Mouse (Mus musculus) cerebellum, adult 2 months (tissue): Measurements from ENCODE around the gene Bak1. TPM values are rescaled to one million over a fixed set of nuclear protein-coding genes. Genes with fewer than 3 reads are reported as not detected.

Experiments
- DNase-seq, 2 experiments: peaks; one replicate each; pipeline ENCODE4 v3.0.0; 2021
- H3K27ac ChIP-seq: fragments of 200-500 bp; 2 replicates; pipeline ENCODE4 v1.5.1; 2012; ENCODE audit warnings: low read length, control low read depth, inconsistent platforms; ENCODE audit not compliant: insufficient read depth
- H3K27me3 ChIP-seq: fragments of 200-500 bp; 2 replicates; pipeline ENCODE4 v1.6.1; 2012; ENCODE audit warnings: inconsistent platforms, mild to moderate bottlenecking, low read length, moderate library complexity; ENCODE audit not compliant: control insufficient read depth, insufficient read depth
- H3K4me1 ChIP-seq: fragments of 200-500 bp; 2 replicates; pipeline ENCODE4 v1.6.1; 2011; ENCODE audit warnings: low read length; ENCODE audit not compliant: control insufficient read depth, insufficient read depth
- H3K4me3 ChIP-seq: fragments of 200-500 bp; replicated peaks from 2 replicates; pipeline ENCODE3; 2011; ENCODE audit warnings: mild to moderate bottlenecking, low read depth, low read length, control low read depth; ENCODE audit not compliant: insufficient read depth
- CTCF ChIP-seq: fragments of 200-500 bp; IDR thresholded peaks from 2 replicates; pipeline ENCODE4 v1.5.1; 2011; ENCODE audit warnings: low read depth, mild to moderate bottlenecking, control low read depth, low read length, moderate library complexity, borderline replicate concordance; ENCODE audit not compliant: insufficient read depth
- POLR2A ChIP-seq: fragments of 200-500 bp; IDR thresholded peaks from 2 replicates; pipeline ENCODE4 v1.6.1; 2011; ENCODE audit warnings: low read length, control low read depth, borderline replicate concordance; ENCODE audit not compliant: insufficient read depth
- WGBS: fragments of 180-500 bp; shearing (Covaris S2); methylation state at CpG from one replicate; pipeline ENCODE4 v1.1.7; 2018; 5-methylcytosine and 5-hydroxymethylcytosine counted together
- polyA plus RNA-seq: library from polyadenylated mRNA; depleted of rRNA; stranded (reverse); fragments of >200 nt; gene quantifications from 2 replicates; pipeline ENCODE4 v1.2.3, GENCODE M21; 2012

Bak1 gene
- polyA plus RNA-seq, 1 experiment, result 19.0 TPM

DNA sequence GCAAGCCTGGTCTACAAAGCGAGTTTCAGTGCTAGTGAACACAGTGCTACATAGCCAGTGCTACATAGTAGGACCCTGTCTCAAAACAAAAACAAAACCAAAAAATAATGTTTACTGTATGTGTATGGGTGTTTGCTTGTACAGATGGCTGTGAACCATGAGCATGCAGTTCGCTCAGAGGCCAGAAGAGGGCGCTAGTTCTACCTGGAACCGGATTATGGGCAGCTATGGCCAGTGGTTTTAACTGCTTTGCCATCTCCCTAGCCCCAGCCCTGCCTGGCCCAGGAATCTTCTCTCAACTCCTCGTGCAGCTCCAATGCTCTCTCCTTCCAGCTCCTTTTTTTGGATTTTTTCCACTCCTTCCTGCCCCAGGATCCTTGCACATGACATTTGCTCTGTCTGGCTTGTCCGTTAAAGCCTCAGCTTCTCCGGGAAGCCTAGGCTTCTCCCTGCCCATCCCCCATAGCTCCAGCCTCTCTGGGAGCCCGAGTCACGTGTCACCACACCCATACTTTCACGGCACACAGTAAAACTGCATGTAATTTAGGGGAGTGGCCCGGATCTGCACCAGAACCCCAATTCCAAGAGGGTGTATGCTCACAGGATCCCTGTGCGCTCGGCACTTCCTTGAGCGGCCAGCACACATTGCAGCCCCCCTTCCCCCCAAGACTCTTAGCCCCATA is 19.1 kb upstream of the Bak1 start:
- 80% methylated on average over 14 of the region's 14 CpGs for WGBS
- Histone ChIP-seq H3K4me3 (no peak overlapping the region), H3K27ac (no peak overlapping the region), H3K27me3 (no peaks in the 10 kb centered on the region; the same call in 1 of the 2 replicates), H3K4me1 (peaks cover 3% of the 10 kb centered on the region; the same call in 1 of the 2 replicates)
- TF ChIP-seq POLR2A (no peak), CTCF (peak; percentile 24; the same call in 1 of the 2 replicates)
- no peak for DNase-seq

DNA sequence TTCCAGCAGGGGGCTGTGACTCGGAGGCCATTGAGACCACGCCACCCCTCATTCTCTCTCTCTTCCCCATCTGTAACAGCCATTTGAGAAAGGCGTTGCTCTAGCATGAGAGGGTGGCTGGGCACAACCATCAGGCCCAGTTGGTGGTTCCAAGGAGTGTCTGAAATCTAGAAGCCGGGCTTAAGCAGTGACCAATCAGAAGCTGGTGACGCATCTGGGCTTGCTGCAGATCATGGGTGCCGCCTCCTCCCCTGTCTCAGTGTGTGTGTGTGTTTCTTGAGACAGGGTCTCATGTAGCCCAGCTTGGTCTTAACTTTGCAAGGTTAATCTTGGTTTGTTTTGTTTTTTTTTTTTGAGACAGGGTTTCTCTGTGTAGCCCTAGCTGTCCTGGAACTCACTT is 16.4 kb upstream of the Bak1 start:
- H3K4me1 ChIP-seq, result peaks cover 3% of the 10 kb centered on the region; the same call in 1 of the 2 replicates
- WGBS, result 91% methylated on average over 6 of the region's 6 CpGs
- H3K27ac ChIP-seq, result no peak overlapping the region
- DNase-seq, result no peak
- no peak overlapping the region for H3K4me3 ChIP-seq
- no peaks in the 10 kb centered on the region for H3K27me3 ChIP-seq
- no peak for TF ChIP-seq CTCF
- no peak for TF ChIP-seq POLR2A

GRCm38 (mm10) chr17:27042840-27043239 is 14.0 kb upstream of the Bak1 start:
- DNase-seq, result no peak
- H3K4me3 ChIP-seq, result no peak overlapping the region
- no peaks in the 10 kb centered on the region for H3K27me3 ChIP-seq
- H3K27ac ChIP-seq, result no peak overlapping the region
- H3K4me1 ChIP-seq, result 0 out of 2 replicates have a peak, but pooled peaks cover 8% of the 10 kb centered on the region
- no peak for TF ChIP-seq POLR2A
- TF ChIP-seq CTCF, result no peak
- 83% methylated on average over 6 of the region's 6 CpGs for WGBS

GRCm38 (mm10) chr17:27041787-27042055 is 12.9 kb upstream of the Bak1 start:
- no peak for DNase-seq
- Histone ChIP-seq H3K27ac (no peak overlapping the region), H3K4me1 (0 out of 2 replicates have a peak, but pooled peaks cover 8% of the 10 kb centered on the region), H3K27me3 (no peaks in the 10 kb centered on the region), H3K4me3 (no peak overlapping the region)
- WGBS, result 84% methylated on average over 2 of the region's 2 CpGs
- TF ChIP-seq POLR2A, result no peak
- TF ChIP-seq CTCF, result no peak

- Histone ChIP-seq H3K4me1 (0 out of 2 replicates have a peak, but pooled peaks cover 8% of the 10 kb centered on the region), H3K27me3 (no peaks in the 10 kb centered on the region), H3K27ac (no peak overlapping the region), H3K4me3 (no peak overlapping the region)
- 48% methylated on average over 13 of the region's 13 CpGs for WGBS
- DNase-seq, result no peak
- no peak for TF ChIP-seq CTCF
- TF ChIP-seq POLR2A, result no peak
Observed at GRCm38 (mm10) chr17:27041046-27041786, 12.4 kb upstream of the Bak1 start.

- WGBS, result 51% methylated on average over 20 of the region's 20 CpGs
- TF ChIP-seq CTCF (no peak), POLR2A (no peak)
- Histone ChIP-seq H3K4me3 (no peak overlapping the region), H3K27me3 (no peaks in the 10 kb centered on the region), H3K27ac (no peak overlapping the region), H3K4me1 (0 out of 2 replicates have a peak, but pooled peaks cover 8% of the 10 kb centered on the region)
- DNase-seq, result no peak
Observed at GRCm38 (mm10) chr17:27040304-27041045, 11.7 kb upstream of the Bak1 start.

GRCm38 (mm10) chr17:27039432-27040102 is 10.8 kb upstream of the Bak1 start:
- Histone ChIP-seq H3K4me1 (0 out of 2 replicates have a peak, but pooled peaks cover 8% of the 10 kb centered on the region), H3K4me3 (no peak overlapping the region), H3K27ac (no peak overlapping the region), H3K27me3 (no peaks in the 10 kb centered on the region)
- no peak for TF ChIP-seq CTCF
- TF ChIP-seq POLR2A, result no peak
- no peak for DNase-seq
- WGBS, result 87% methylated on average over 10 of the region's 10 CpGs
